Mouse (Mus musculus) megakaryocyte progenitor cell, adult 5-6 weeks (primary cell): ENCODE data around the gene Grap2. TPM values are rescaled to one million over a fixed set of nuclear protein-coding genes. Genes with fewer than 3 reads are reported as not detected.

ENCODE experiments used
- ATAC-seq: replicated peaks from 2 replicates; pipeline ENCODE4 v1.8.0; 2016; ENCODE audit warnings: mild to moderate bottlenecking, moderate TSS enrichment, inconsistent platforms; ENCODE audit not compliant: poor library complexity
- total RNA-seq, 2 experiments: library from RNA; stranded (forward) in 1 of 2; stranded (reverse) in 1 of 2; fragments of 157-497, 149-512 nt in 1 of 2; fragments of 200-1000 nt in 1 of 2; gene quantifications; 2 replicates each; pipeline versions ENCODE4 v1.2.3 to v1.2.4; 2015 to 2017

Grap2 gene
- total RNA-seq, 2 experiments from 2014 or later = 0.05 to 1.5 TPM

- no peak for ATAC-seq
Observed at GRCm38 (mm10) chr15:80598750-80599149, 26.4 kb downstream of the Grap2 start.

- ATAC-seq = peak; percentile 90
Observed at GRCm38 (mm10) chr15:80599213-80599750, 26.9 kb downstream of the Grap2 start.

GRCm38 (mm10) chr15:80599843-80600242, 27.4 kb downstream of the Grap2 start:
- ATAC-seq = no peak

GRCm38 (mm10) chr15:80601456-80601855, 29.1 kb downstream of the Grap2 start:
- ATAC-seq = no peak

- no peak for ATAC-seq
Observed at GRCm38 (mm10) chr15:80602487-80602886, 30.1 kb downstream of the Grap2 start.

- ATAC-seq = no peak
Observed at GRCm38 (mm10) chr15:80604026-80604425, 31.6 kb downstream of the Grap2 start.

GRCm38 (mm10) chr15:80607970-80608369, 35.6 kb downstream of the Grap2 start:
- ATAC-seq = no peak

GRCm38 (mm10) chr15:80610335-80610734, 37.9 kb downstream of the Grap2 start:
- no peak for ATAC-seq

- no peak for ATAC-seq
Observed at GRCm38 (mm10) chr15:80611478-80611877, 39.1 kb downstream of the Grap2 start.

- ATAC-seq = no peak
Observed at GRCm38 (mm10) chr15:80613904-80614303, 41.5 kb downstream of the Grap2 start.

- peak; percentile 65 for ATAC-seq
Observed at GRCm38 (mm10) chr15:80614500-80615289, 42.3 kb downstream of the Grap2 start.

GRCm38 (mm10) chr15:80615290-80615570, 42.8 kb downstream of the Grap2 start:
- no peak for ATAC-seq

GRCm38 (mm10) chr15:80615636-80616383, 43.4 kb downstream of the Grap2 start:
- no peak for ATAC-seq

- ATAC-seq = no peak; the same call in 1 of the 2 replicates
Observed at GRCm38 (mm10) chr15:80617839-80618238, 45.4 kb downstream of the Grap2 start.

GRCm38 (mm10) chr15:80619166-80619565, 46.8 kb downstream of the Grap2 start:
- no peak for ATAC-seq

- peak; percentile 66 for ATAC-seq
Observed at GRCm38 (mm10) chr15:80619786-80620185, 47.4 kb downstream of the Grap2 start.

- ATAC-seq = no peak
Observed at GRCm38 (mm10) chr15:80620371-80620770, 48.0 kb downstream of the Grap2 start.

- peak; percentile 79 for ATAC-seq
Observed at GRCm38 (mm10) chr15:80623171-80623837, 50.9 kb downstream of the Grap2 start.

- ATAC-seq = 0 out of 2 replicates have a peak, but pooled peaks have one; percentile 13
Observed at GRCm38 (mm10) chr15:80626472-80626871, 54.1 kb downstream of the Grap2 start.

GRCm38 (mm10) chr15:80630147-80630546, 57.8 kb downstream of the Grap2 start:
- ATAC-seq = no peak

- no peak for ATAC-seq
Observed at GRCm38 (mm10) chr15:80630711-80631110, 58.3 kb downstream of the Grap2 start.
